Mouse (Mus musculus) small intestine, adult 2 months (tissue): ENCODE measurements around the gene Slc27a4. TPM values are rescaled to one million over a fixed set of nuclear protein-coding genes. Genes with fewer than 3 reads are reported as not detected.

Source experiments
- H3K27ac ChIP-seq: fragments of 200-500 bp; 2 replicates; pipeline ENCODE4 v1.5.1; 2012; ENCODE audit warnings: low read depth, low read length, control low read depth, inconsistent platforms; ENCODE audit not compliant: insufficient read depth
- H3K27me3 ChIP-seq: fragments of 200-500 bp; 2 replicates; pipeline ENCODE4 v1.6.1; 2012; ENCODE audit warnings: mild to moderate bottlenecking, moderate library complexity, low read length, inconsistent platforms; ENCODE audit not compliant: control insufficient read depth, insufficient read depth
- H3K36me3 ChIP-seq: fragments of 200-500 bp; 2 replicates; pipeline ENCODE4 v1.6.1; 2012; ENCODE audit warnings: mild to moderate bottlenecking, low read length, control low read depth, inconsistent platforms; ENCODE audit not compliant: control insufficient read depth, insufficient read depth
- H3K4me1 ChIP-seq: fragments of 200-500 bp; 2 replicates; pipeline ENCODE4 v1.6.1; 2012; ENCODE audit warnings: low read length, inconsistent platforms, mixed read lengths; ENCODE audit not compliant: control insufficient read depth, insufficient read depth, insufficient read length
- H3K4me3 ChIP-seq: fragments of 200-500 bp; 2 replicates; pipeline ENCODE4 v1.5.1; 2012; ENCODE audit warnings: low read depth, mild to moderate bottlenecking, control low read depth, inconsistent platforms, low read length, moderate library complexity
- CTCF ChIP-seq: fragments of 200-500 bp; IDR thresholded peaks from 2 replicates; pipeline ENCODE4 v1.5.1; 2012; ENCODE audit warnings: low read depth, mild to moderate bottlenecking, control low read depth, inconsistent platforms, low read length, moderate library complexity, mixed read lengths; ENCODE audit not compliant: insufficient replicate concordance, insufficient read length; ENCODE audit errors: extremely low read depth
- POLR2A ChIP-seq: fragments of 200-500 bp; IDR thresholded peaks from 2 replicates; pipeline ENCODE4 v1.6.1; 2012; ENCODE audit warnings: low read depth, mild to moderate bottlenecking, control low read depth, inconsistent platforms, low read length, moderate library complexity
- WGBS: fragments of 180-500 bp; shearing (Covaris S2); methylation state at CpG from one replicate; pipeline ENCODE4 v1.1.7; 2018; 5-methylcytosine and 5-hydroxymethylcytosine counted together
- polyA plus RNA-seq: library from polyadenylated mRNA; depleted of rRNA; stranded (reverse); fragments of >200 nt; gene quantifications from 2 replicates; pipeline ENCODE4 v1.2.3, GENCODE M21; 2012; rRNA removed

Slc27a4 gene
- polyA plus RNA-seq = 225 and 822 TPM in 2 replicates

GRCm38 (mm10) chr2:29802075-29802826 lies at the start of gene Slc27a4:
Gene Slc27a4 (plus strand): TSS chr2:29802634.
- H3K4me1 ChIP-seq = peaks cover 8% of the 10 kb centered on the region
- peaks cover 34% of the 10 kb centered on the region for H3K36me3 ChIP-seq
- peak within 1 kb of the TSS; percentile 81 for H3K27ac ChIP-seq
- peak; percentile 94 for TF ChIP-seq POLR2A
- no peak for TF ChIP-seq CTCF
- H3K27me3 ChIP-seq = no peaks in the 10 kb centered on the region
- peak within 1 kb of the TSS; percentile 90 for H3K4me3 ChIP-seq
- WGBS = 3% methylated on average over 28 of the region's 28 CpGs

GRCm38 (mm10) chr2:29755693-29756092 lies 46.7 kb upstream of the Slc27a4 start:
- Histone ChIP-seq H3K27me3 (peaks cover 18% of the 10 kb centered on the region), H3K27ac (no peak overlapping the region), H3K36me3 (no peaks in the 10 kb centered on the region), H3K4me1 (peaks cover 6% of the 10 kb centered on the region), H3K4me3 (no peak overlapping the region)
- TF ChIP-seq CTCF = no peak
- no peak for TF ChIP-seq POLR2A

DNA sequence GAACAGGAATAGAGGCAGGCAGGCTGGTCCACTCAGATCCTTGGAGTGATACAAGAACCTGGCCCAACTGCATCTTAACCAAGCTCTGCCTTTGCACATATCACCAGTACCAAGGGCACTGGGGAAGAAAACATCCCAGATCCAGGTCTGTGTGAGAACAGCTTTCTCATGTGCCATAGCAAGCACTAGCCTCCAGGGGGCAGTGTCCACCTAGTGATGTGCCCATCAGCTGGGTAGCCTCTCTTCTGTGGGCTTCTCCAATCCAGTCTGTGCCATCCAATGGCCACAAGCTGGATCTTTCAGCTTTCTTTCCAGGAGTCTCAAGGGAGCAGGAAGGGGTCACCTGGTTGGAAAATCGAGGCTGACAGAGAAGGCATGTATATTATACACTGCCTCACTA lies 37.6 kb upstream of the Slc27a4 start:
- 0% methylated on average over 1 of the region's 1 CpGs for WGBS
- TF ChIP-seq POLR2A (no peak), CTCF (peak; percentile 92; the same call in 1 of the 2 replicates)
- Histone ChIP-seq H3K27me3 (no peaks in the 10 kb centered on the region), H3K4me1 (peaks cover 18% of the 10 kb centered on the region), H3K27ac (no peak overlapping the region), H3K36me3 (no peaks in the 10 kb centered on the region), H3K4me3 (no peak overlapping the region)

- no peaks in the 10 kb centered on the region for H3K27me3 ChIP-seq
- TF ChIP-seq POLR2A (no peak), CTCF (no peak)
- peaks cover 39% of the 10 kb centered on the region for H3K4me1 ChIP-seq
- no peaks in the 10 kb centered on the region for H3K36me3 ChIP-seq
- no peak overlapping the region for H3K4me3 ChIP-seq
- peak overlapping the region; percentile 11; the same call in 1 of the 2 replicates for H3K27ac ChIP-seq
- WGBS = 37% methylated on average over 11 of the region's 11 CpGs
Measured at GRCm38 (mm10) chr2:29767976-29768709, 34.3 kb upstream of the Slc27a4 start.

GRCm38 (mm10) chr2:29768901-29769300 lies 33.5 kb upstream of the Slc27a4 start:
- H3K36me3 ChIP-seq = no peaks in the 10 kb centered on the region
- H3K27ac ChIP-seq = no peak overlapping the region; the same call in 1 of the 2 replicates
- no peaks in the 10 kb centered on the region for H3K27me3 ChIP-seq
- no peak overlapping the region for H3K4me3 ChIP-seq
- peaks cover 42% of the 10 kb centered on the region for H3K4me1 ChIP-seq
- TF ChIP-seq POLR2A (no peak), CTCF (no peak)
- WGBS = 24% methylated on average over 9 of the region's 9 CpGs

- H3K4me3 ChIP-seq = no peak overlapping the region
- no peaks in the 10 kb centered on the region for H3K27me3 ChIP-seq
- H3K36me3 ChIP-seq = no peaks in the 10 kb centered on the region
- TF ChIP-seq CTCF (peak; percentile 39; the same call in 1 of the 2 replicates), POLR2A (no peak)
- H3K27ac ChIP-seq = peak overlapping the region; percentile 97
- peaks cover 50% of the 10 kb centered on the region for H3K4me1 ChIP-seq
Measured at GRCm38 (mm10) chr2:29770162-29770561, 32.3 kb upstream of the Slc27a4 start.
